Mouse (Mus musculus): ENCODE results near the gene Gm37240. TPM values are rescaled to one million over a fixed set of nuclear protein-coding genes. Genes with fewer than 3 reads are reported as not detected.

Gm37240 gene
- total RNA-seq, 1 experiment = 1.2 TPM

DNA sequence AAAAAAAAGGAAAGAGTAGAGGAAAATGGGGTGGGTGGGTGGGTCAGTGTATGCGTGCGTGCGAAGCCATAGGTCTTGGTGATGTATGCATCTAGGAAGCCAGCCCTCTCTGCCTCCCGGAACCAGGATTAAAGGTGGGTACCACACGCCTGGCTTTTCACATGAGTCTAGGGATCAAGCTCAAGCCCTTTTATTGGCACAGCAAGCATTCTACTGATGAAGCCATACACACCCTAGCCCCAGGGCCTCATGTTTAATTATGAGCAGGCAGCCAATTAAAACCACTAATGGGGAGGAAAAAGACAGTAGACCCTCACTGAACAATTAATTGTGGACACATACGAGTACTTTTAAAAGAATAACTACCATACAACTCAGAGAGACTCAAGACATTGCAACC, 33.2 kb downstream of the Gm37240 start:
- H3K36me3 ChIP-seq (ENCODE audit: control insufficient read depth, insufficient read depth, low read length, poor library complexity, severe bottlenecking) = no peaks in the 10 kb centered on the region
- no peaks in the 10 kb centered on the region for H3K9me3 ChIP-seq (ENCODE audit: control insufficient read depth, insufficient read depth, low read depth, low read length)
- no peak overlapping the region for H3K27ac ChIP-seq (ENCODE audit: insufficient read depth, low read depth, low read length, poor library complexity, severe bottlenecking)
- H3K9ac ChIP-seq (ENCODE audit: insufficient read depth, low read depth, low read length, poor library complexity, severe bottlenecking) = no peak overlapping the region
- TF ChIP-seq ZC3H11A (IDR thresholded peaks at IDR 0.05; ENCODE audit: borderline replicate concordance, low read depth, low read length) (no peak), MAFK (IDR thresholded peaks at IDR 0.05; ENCODE audit: insufficient read depth, low read depth, low read length) (no peak), ZNF384 (IDR thresholded peaks at IDR 0.05; ENCODE audit: low read depth, low read length) (no peak)
- H3K4me1 ChIP-seq (ENCODE audit: control insufficient read depth in 2 of 2, insufficient read depth in 2 of 2, low read length in 2 of 2, poor library complexity in 1 of 2) = no peaks in the 10 kb centered on the region
- in situ Hi-C loops (cut with MboI; ENCODE audit: low sequenced_read_pairs in 2 of 2, unreplicated experiment in 2 of 2) = no loop called here
- no peak for DNase-seq (ENCODE audit: low read depth, low spot score)
- H3K4me3 ChIP-seq (ENCODE audit: insufficient read depth in 1 of 2, low read depth in 1 of 2, low read length in 2 of 2, poor library complexity in 1 of 2, severe bottlenecking in 1 of 2) = no peak overlapping the region

DNA sequence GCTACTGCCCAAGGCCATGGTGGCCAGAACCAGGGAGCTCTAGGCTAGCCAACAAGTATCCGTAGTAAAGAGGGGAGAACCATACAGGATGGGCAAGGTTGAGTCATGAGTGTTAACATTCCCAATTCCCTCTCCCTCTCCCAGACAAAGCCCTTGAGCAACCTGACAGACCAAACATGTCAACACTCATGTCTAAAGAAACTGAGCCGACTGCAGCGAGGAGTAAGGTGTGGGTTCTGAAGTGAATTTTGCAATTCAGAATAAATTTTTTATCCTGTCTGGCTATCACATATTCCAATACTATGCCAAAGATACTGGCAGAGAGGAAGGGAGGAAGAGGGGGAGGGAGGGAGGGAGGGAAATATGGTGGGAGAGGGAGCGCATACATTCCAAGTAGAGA, 33.6 kb downstream of the Gm37240 start:
- in situ Hi-C loops (cut with MboI; ENCODE audit: low sequenced_read_pairs in 2 of 2, unreplicated experiment in 2 of 2) = no loop called here
- no peaks in the 10 kb centered on the region for H3K4me1 ChIP-seq (ENCODE audit: control insufficient read depth in 2 of 2, insufficient read depth in 2 of 2, low read length in 2 of 2, poor library complexity in 1 of 2)
- no peak for DNase-seq (ENCODE audit: low read depth, low spot score)
- TF ChIP-seq ZC3H11A (IDR thresholded peaks at IDR 0.05; ENCODE audit: borderline replicate concordance, low read depth, low read length) (no peak), MAFK (IDR thresholded peaks at IDR 0.05; ENCODE audit: insufficient read depth, low read depth, low read length) (no peak), ZNF384 (IDR thresholded peaks at IDR 0.05; ENCODE audit: low read depth, low read length) (no peak), CHD2 (IDR thresholded peaks at IDR 0.05; ENCODE audit: low read depth, low read length) (no peak), HCFC1 (IDR thresholded peaks at IDR 0.05; ENCODE audit: borderline replicate concordance, insufficient read depth, low read length) (no peak)
- H3K9ac ChIP-seq (ENCODE audit: insufficient read depth, low read depth, low read length, poor library complexity, severe bottlenecking) = no peak overlapping the region
- no peaks in the 10 kb centered on the region for H3K36me3 ChIP-seq (ENCODE audit: control insufficient read depth, insufficient read depth, low read length, poor library complexity, severe bottlenecking)
- H3K9me3 ChIP-seq (ENCODE audit: control insufficient read depth, insufficient read depth, low read depth, low read length) = no peaks in the 10 kb centered on the region
- H3K27ac ChIP-seq (ENCODE audit: insufficient read depth, low read depth, low read length, poor library complexity, severe bottlenecking) = no peak overlapping the region
- H3K4me3 ChIP-seq (ENCODE audit: insufficient read depth in 1 of 2, low read depth in 1 of 2, low read length in 2 of 2, poor library complexity in 1 of 2, severe bottlenecking in 1 of 2) = no peak overlapping the region

DNA sequence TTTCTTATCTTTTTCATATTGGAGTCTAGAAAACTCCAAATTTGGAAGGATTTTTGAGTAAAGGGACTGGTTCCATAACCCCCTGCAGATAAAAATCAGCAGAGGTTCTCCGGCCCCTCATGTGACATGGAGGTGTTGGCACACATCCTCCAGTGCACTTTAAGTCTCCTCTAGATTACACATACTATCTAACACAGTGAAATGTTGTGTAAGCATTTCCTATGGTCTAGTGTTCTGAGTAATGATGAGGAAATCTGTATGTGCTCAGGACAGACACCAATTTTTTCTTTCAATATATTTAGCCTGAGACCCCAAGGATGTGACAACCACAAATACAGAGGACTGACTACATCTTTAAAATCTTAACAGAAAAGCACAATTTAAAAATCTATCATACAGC, 37.2 kb downstream of the Gm37240 start:
- in situ Hi-C loops (cut with MboI; ENCODE audit: low sequenced_read_pairs in 2 of 2, unreplicated experiment in 2 of 2) = no loop called here
- Histone ChIP-seq H3K9ac (ENCODE audit: insufficient read depth, low read depth, low read length, poor library complexity, severe bottlenecking) (no peak overlapping the region), H3K36me3 (ENCODE audit: control insufficient read depth, insufficient read depth, low read length, poor library complexity, severe bottlenecking) (no peaks in the 10 kb centered on the region), H3K9me3 (ENCODE audit: control insufficient read depth, insufficient read depth, low read depth, low read length) (no peaks in the 10 kb centered on the region), H3K4me3 (ENCODE audit: insufficient read depth in 1 of 2, low read depth in 1 of 2, low read length in 2 of 2, poor library complexity in 1 of 2, severe bottlenecking in 1 of 2) (no peak overlapping the region), H3K27ac (ENCODE audit: insufficient read depth, low read depth, low read length, poor library complexity, severe bottlenecking) (no peak overlapping the region), H3K4me1 (ENCODE audit: control insufficient read depth in 2 of 2, insufficient read depth in 2 of 2, low read length in 2 of 2, poor library complexity in 1 of 2) (no peaks in the 10 kb centered on the region)
- no peak for DNase-seq (ENCODE audit: low read depth, low spot score)
- no peak for TF ChIP-seq CHD2 (IDR thresholded peaks at IDR 0.05; ENCODE audit: low read depth, low read length)
- TF ChIP-seq MAFK (IDR thresholded peaks at IDR 0.05; ENCODE audit: insufficient read depth, low read depth, low read length) = no peak
- TF ChIP-seq ZNF384 (IDR thresholded peaks at IDR 0.05; ENCODE audit: low read depth, low read length) = no peak
- no peak for TF ChIP-seq HCFC1 (IDR thresholded peaks at IDR 0.05; ENCODE audit: borderline replicate concordance, insufficient read depth, low read length)
- TF ChIP-seq ZC3H11A (IDR thresholded peaks at IDR 0.05; ENCODE audit: borderline replicate concordance, low read depth, low read length) = no peak

DNA sequence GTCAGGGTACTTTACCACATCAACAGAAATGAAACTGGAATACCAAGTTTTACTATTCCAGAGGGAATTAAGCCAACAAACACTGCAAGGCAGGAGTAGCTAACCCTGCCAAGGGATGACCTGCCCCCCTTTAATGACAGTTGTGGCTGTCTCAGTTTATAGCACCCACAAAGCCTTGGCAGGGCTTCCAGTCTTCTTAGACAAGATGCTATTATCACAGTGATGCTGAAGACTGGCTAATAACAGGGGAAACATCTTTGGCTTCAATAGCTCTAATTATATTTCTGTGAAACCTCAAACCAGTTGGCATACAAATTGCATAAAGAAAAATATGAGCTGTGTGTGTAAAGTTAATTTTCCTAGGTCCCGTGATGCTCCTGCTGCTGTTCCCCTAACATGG, 41.0 kb downstream of the Gm37240 start:
- no peaks in the 10 kb centered on the region for H3K9me3 ChIP-seq (ENCODE audit: control insufficient read depth, insufficient read depth, low read depth, low read length)
- DNase-seq (ENCODE audit: low read depth, low spot score) = no peak
- in situ Hi-C loops (cut with MboI; ENCODE audit: low sequenced_read_pairs in 2 of 2, unreplicated experiment in 2 of 2) = no loop called here
- no peaks in the 10 kb centered on the region for H3K36me3 ChIP-seq (ENCODE audit: control insufficient read depth, insufficient read depth, low read length, poor library complexity, severe bottlenecking)
- no peak for TF ChIP-seq MAFK (IDR thresholded peaks at IDR 0.05; ENCODE audit: insufficient read depth, low read depth, low read length)
- TF ChIP-seq ZC3H11A (IDR thresholded peaks at IDR 0.05; ENCODE audit: borderline replicate concordance, low read depth, low read length) = no peak
- no peak for TF ChIP-seq CHD2 (IDR thresholded peaks at IDR 0.05; ENCODE audit: low read depth, low read length)
- no peak for TF ChIP-seq ZNF384 (IDR thresholded peaks at IDR 0.05; ENCODE audit: low read depth, low read length)
- no peak for TF ChIP-seq HCFC1 (IDR thresholded peaks at IDR 0.05; ENCODE audit: borderline replicate concordance, insufficient read depth, low read length)
- H3K4me1 ChIP-seq (ENCODE audit: control insufficient read depth in 2 of 2, insufficient read depth in 2 of 2, low read length in 2 of 2, poor library complexity in 1 of 2) = peaks cover 4 to 5% of the 10 kb centered on the region in 2 experiments; a peak in 3 of 4 replicates
- no peak overlapping the region for H3K9ac ChIP-seq (ENCODE audit: insufficient read depth, low read depth, low read length, poor library complexity, severe bottlenecking)
- no peak overlapping the region for H3K4me3 ChIP-seq (ENCODE audit: insufficient read depth in 1 of 2, low read depth in 1 of 2, low read length in 2 of 2, poor library complexity in 1 of 2, severe bottlenecking in 1 of 2)
- no peak overlapping the region for H3K27ac ChIP-seq (ENCODE audit: insufficient read depth, low read depth, low read length, poor library complexity, severe bottlenecking)

DNA sequence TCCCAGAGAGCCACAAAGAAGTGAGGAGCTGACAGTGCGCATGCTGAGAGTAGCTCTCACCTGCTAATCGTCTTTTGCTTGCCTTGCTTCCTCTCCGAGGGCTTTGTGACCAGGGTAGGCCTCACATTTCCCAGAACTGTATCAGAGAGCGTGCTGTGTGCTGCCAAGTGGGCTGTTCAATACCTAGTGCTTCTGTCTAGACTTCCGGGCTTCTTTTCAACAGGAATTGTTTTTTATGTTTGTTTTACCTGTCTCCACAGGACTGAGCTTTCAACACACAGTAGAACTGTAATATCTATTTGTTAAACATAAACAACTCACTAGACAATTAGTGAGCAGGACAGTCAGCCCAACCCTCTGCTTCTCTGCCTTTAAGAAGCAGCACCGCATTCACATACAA, 42.0 kb downstream of the Gm37240 start:
- no peaks in the 10 kb centered on the region for H3K9me3 ChIP-seq (ENCODE audit: control insufficient read depth, insufficient read depth, low read depth, low read length)
- DNase-seq (ENCODE audit: low read depth, low spot score) = no peak
- no peaks in the 10 kb centered on the region for H3K36me3 ChIP-seq (ENCODE audit: control insufficient read depth, insufficient read depth, low read length, poor library complexity, severe bottlenecking)
- H3K9ac ChIP-seq (ENCODE audit: insufficient read depth, low read depth, low read length, poor library complexity, severe bottlenecking) = no peak overlapping the region
- TF ChIP-seq CHD2 (IDR thresholded peaks at IDR 0.05; ENCODE audit: low read depth, low read length) (no peak), ZC3H11A (IDR thresholded peaks at IDR 0.05; ENCODE audit: borderline replicate concordance, low read depth, low read length) (no peak), HCFC1 (IDR thresholded peaks at IDR 0.05; ENCODE audit: borderline replicate concordance, insufficient read depth, low read length) (no peak), MAFK (IDR thresholded peaks at IDR 0.05; ENCODE audit: insufficient read depth, low read depth, low read length) (no peak), ZNF384 (IDR thresholded peaks at IDR 0.05; ENCODE audit: low read depth, low read length) (no peak)
- in situ Hi-C loops (cut with MboI; ENCODE audit: low sequenced_read_pairs in 2 of 2, unreplicated experiment in 2 of 2) = no loop called here
- H3K4me3 ChIP-seq (ENCODE audit: insufficient read depth in 1 of 2, low read depth in 1 of 2, low read length in 2 of 2, poor library complexity in 1 of 2, severe bottlenecking in 1 of 2) = no peak overlapping the region
- peaks cover 4 to 5% of the 10 kb centered on the region in 2 experiments; a peak in 3 of 4 replicates for H3K4me1 ChIP-seq (ENCODE audit: control insufficient read depth in 2 of 2, insufficient read depth in 2 of 2, low read length in 2 of 2, poor library complexity in 1 of 2)
- no peak overlapping the region for H3K27ac ChIP-seq (ENCODE audit: insufficient read depth, low read depth, low read length, poor library complexity, severe bottlenecking)

Data from ES-E14 (cell line).